Mouse (Mus musculus): ENCODE data around the gene Bbof1. TPM values are rescaled to one million over a fixed set of nuclear protein-coding genes. Genes with fewer than 3 reads are reported as not detected.

The Bbof1 gene
- polyA plus RNA-seq, 1 experiment from 2014 or later: 3.3 TPM

Other genes starting within 250 kb of the Bbof1 start
- 6.8 and 7.8 TPM in 2 replicates for gene Elmsan1, start 190.2 kb upstream of the Bbof1 start, polyA plus RNA-seq (2016; fragmentation: Nextera tagmentation; extraction: Ambion mirVana)
- gene Ptgr2, start 123.8 kb upstream of the Bbof1 start, polyA plus RNA-seq (2016; fragmentation: Nextera tagmentation; extraction: Ambion mirVana): 15.3 and 16.4 TPM in 2 replicates
- gene Zfp410, start 92.2 kb upstream of the Bbof1 start, polyA plus RNA-seq (2016; fragmentation: Nextera tagmentation; extraction: Ambion mirVana): 114 and 117 TPM in 2 replicates
- gene Coq6, start 47.4 kb upstream of the Bbof1 start, polyA plus RNA-seq (2016; fragmentation: Nextera tagmentation; extraction: Ambion mirVana): 39.5 and 40.5 TPM in 2 replicates
- gene Fam161b, start 47.2 kb upstream of the Bbof1 start, polyA plus RNA-seq (2016; fragmentation: Nextera tagmentation; extraction: Ambion mirVana): 11.6 and 12.0 TPM in 2 replicates
- gene Entpd5, start within 50 bp of the Bbof1 start, polyA plus RNA-seq (2016; fragmentation: Nextera tagmentation; extraction: Ambion mirVana): 11.0 and 13.8 TPM in 2 replicates
- gene Rnf113a2, start 8.1 kb downstream of the Bbof1 start, polyA plus RNA-seq (2016; fragmentation: Nextera tagmentation; extraction: Ambion mirVana): 28.7 and 29.9 TPM in 2 replicates
- 26.6 and 26.8 TPM in 2 replicates for gene Aldh6a1, start 41.9 kb downstream of the Bbof1 start, polyA plus RNA-seq (2016; fragmentation: Nextera tagmentation; extraction: Ambion mirVana)
- gene Lin52, start 42.4 kb downstream of the Bbof1 start, polyA plus RNA-seq (2016; fragmentation: Nextera tagmentation; extraction: Ambion mirVana): 37.5 and 39.2 TPM in 2 replicates
- 0.08 and 0.37 TPM in 2 replicates for gene Vsx2, start 160.7 kb downstream of the Bbof1 start, polyA plus RNA-seq (2016; fragmentation: Nextera tagmentation; extraction: Ambion mirVana)
- 14.3 and 14.4 TPM in 2 replicates for gene Abcd4, start 208.3 kb downstream of the Bbof1 start, polyA plus RNA-seq (2016; fragmentation: Nextera tagmentation; extraction: Ambion mirVana)
- not detected in 2 replicates for gene Vrtn, start 231.9 kb downstream of the Bbof1 start, polyA plus RNA-seq (2016; fragmentation: Nextera tagmentation; extraction: Ambion mirVana)

Measured in forebrain, embryonic 12.5 days (tissue).